Mouse (Mus musculus) forebrain, embryonic 11.5 days (tissue): Measurements from ENCODE around the gene Neurog1. TPM values are rescaled to one million over a fixed set of nuclear protein-coding genes. Genes with fewer than 3 reads are reported as not detected.

Experiments
- ATAC-seq: fragments of 200-750 bp; cut with Nextera tagmentation; replicated peaks from 2 replicates; pipeline ENCODE4 v1.8.0; 2017; ENCODE audit warnings: moderate TSS enrichment; ENCODE audit not compliant: low FRiP score
- DNase-seq: peaks from one replicate; pipeline ENCODE4 v3.0.0-alpha.2; 2017; ENCODE audit warnings: low spot score
- H3K27ac ChIP-seq: fragments of 300-500 bp; sonication (generic); 2 replicates; pipeline ENCODE4 v1.5.1; 2014; ENCODE audit warnings: low read depth, low read length
- H3K27me3 ChIP-seq: fragments of 300-500 bp; sonication (generic); 2 replicates; pipeline ENCODE4 v1.6.1; 2014; ENCODE audit warnings: mild to moderate bottlenecking, low read length, mixed read lengths; ENCODE audit not compliant: control insufficient read depth, insufficient read depth
- H3K36me3 ChIP-seq: fragments of 300-500 bp; sonication (generic); 2 replicates; pipeline ENCODE4 v1.6.1; 2014; ENCODE audit warnings: mild to moderate bottlenecking, low read length, moderate library complexity, mixed read lengths; ENCODE audit not compliant: control insufficient read depth, insufficient read depth
- H3K4me1 ChIP-seq: fragments of 300-500 bp; sonication (generic); replicated peaks from 2 replicates; pipeline ENCODE4 v1.6.1; 2014; ENCODE audit warnings: low read length, mixed read lengths; ENCODE audit not compliant: control insufficient read depth, insufficient read depth
- H3K4me2 ChIP-seq: fragments of 300-500 bp; sonication (generic); 2 replicates; pipeline ENCODE4 v1.6.1; 2014; ENCODE audit warnings: low read depth, mild to moderate bottlenecking, low read length, moderate library complexity, mixed read lengths; ENCODE audit not compliant: severe bottlenecking
- H3K4me3 ChIP-seq: fragments of 300-500 bp; sonication (generic); 2 replicates; pipeline ENCODE4 v1.5.1; 2014; ENCODE audit warnings: low read depth, low read length
- H3K9ac ChIP-seq: fragments of 300-500 bp; sonication (generic); 2 replicates; pipeline ENCODE4 v1.6.1; 2014; ENCODE audit warnings: low read length
- H3K9me3 ChIP-seq: fragments of 300-500 bp; sonication (generic); 2 replicates; pipeline ENCODE4 v1.6.1; 2016; ENCODE audit warnings: low read length, mixed read lengths; ENCODE audit not compliant: control insufficient read depth
- WGBS: fragments of 180-500 bp; shearing (Covaris S2); extraction: QIAGEN DNeasy Blood & Tissue Kit; methylation state at CpG from one replicate; pipeline ENCODE4 v1.1.7; 2014; 5-methylcytosine and 5-hydroxymethylcytosine counted together
- polyA plus RNA-seq: library from polyadenylated mRNA; unstranded; fragments of >200 nt; fragmentation: Nextera tagmentation; extraction: Ambion mirVana; gene quantifications from 2 replicates; pipeline ENCODE4 v1.2.1, GENCODE M21; 2014

The Neurog1 gene
- polyA plus RNA-seq, 1 experiment from 2014 or later: 27.6 TPM

DNA sequence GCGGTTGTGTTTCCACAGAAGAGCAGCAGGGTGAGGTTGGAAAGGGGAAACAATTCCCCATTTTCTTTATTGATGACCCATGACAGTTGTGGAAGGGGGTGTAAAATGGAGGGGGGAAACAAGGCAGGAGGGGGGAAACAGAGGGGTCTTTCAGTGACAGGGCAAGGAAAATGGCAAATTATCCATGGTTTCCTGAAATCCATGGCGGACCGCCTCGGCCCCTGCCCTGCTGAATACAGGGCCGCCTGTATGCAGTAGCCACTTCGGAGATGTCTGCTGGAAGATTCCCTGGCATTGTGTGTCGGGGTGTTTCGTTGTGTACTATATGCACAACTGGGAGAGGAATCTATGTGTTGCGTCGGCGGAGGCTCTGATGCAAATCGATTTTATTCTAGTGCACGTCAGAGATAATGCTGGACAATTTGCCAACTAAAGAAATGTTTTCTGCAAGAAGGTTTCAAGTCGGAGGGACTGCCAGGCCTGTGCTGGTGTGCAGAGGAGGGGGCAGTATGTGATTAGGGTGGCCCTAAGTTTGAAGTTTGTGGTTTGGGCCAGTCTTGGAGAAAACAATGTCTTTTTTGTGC is 4.8 kb upstream of the Neurog1 start:
- peaks cover 28% of the 10 kb centered on the region for H3K4me1 ChIP-seq
- H3K9me3 ChIP-seq: no peaks in the 10 kb centered on the region
- H3K27me3 ChIP-seq: peaks cover 89% of the 10 kb centered on the region
- DNase-seq (no peak), ATAC-seq (no peak)
- H3K4me2 ChIP-seq: no peak overlapping the region
- 0 out of 2 replicates have a peak overlapping the region, but pooled peaks have one; percentile 5 for H3K9ac ChIP-seq
- H3K36me3 ChIP-seq: no peaks in the 10 kb centered on the region
- H3K27ac ChIP-seq: no peak overlapping the region
- H3K4me3 ChIP-seq: no peak overlapping the region
- WGBS: 4% methylated on average over 14 of the region's 14 CpGs

DNA sequence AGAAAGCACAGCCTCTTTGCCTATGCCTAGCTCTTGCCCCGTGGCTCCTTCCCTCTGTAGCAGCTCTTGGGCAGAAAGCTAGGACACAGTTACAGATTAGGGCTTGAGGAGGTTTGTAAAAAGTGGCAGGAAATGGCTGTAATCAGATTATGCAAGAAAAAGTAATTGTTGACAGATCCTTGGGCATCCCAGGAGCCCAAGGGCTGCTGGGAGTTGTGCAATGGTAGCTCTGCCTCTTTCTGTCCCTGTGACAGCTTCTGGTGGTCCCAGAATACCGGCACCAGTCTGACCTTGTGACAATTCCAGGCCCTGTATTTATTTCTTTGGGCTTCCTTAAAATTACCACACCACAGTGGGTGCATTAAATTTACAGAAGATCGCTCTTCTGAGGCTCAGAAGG is 1.4 kb upstream of the Neurog1 start:
- H3K36me3 ChIP-seq: no peaks in the 10 kb centered on the region
- no peak overlapping the region for H3K4me2 ChIP-seq
- ATAC-seq (no peak), DNase-seq (no peak)
- H3K4me1 ChIP-seq: peaks cover 28% of the 10 kb centered on the region
- H3K27ac ChIP-seq: no peak overlapping the region
- no peak overlapping the region for H3K9ac ChIP-seq
- no peak overlapping the region for H3K4me3 ChIP-seq
- no peaks in the 10 kb centered on the region for H3K9me3 ChIP-seq
- 11% methylated on average over 3 of the region's 3 CpGs for WGBS
- H3K27me3 ChIP-seq: peaks cover 89% of the 10 kb centered on the region

DNA sequence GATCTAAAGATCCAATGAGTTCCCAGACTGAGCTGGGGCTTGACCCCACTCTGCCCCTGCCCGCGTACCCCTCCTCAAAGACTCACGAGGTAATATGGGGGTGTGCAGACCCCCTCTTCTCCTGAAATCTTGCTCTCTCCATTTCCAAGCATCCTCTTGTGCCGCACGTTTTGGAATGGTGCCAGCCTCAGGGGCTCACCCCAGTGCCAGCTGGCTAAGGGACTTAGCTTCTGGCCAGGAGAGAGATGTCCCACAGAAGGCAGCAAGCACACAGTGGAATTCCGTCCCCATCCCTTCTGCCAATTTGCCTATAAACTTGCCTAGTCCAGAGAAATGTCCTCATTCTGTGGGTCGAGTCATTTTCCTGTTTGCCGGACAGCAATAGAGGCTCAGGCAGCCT is 820 bp upstream of the Neurog1 start:
- DNase-seq (no peak), ATAC-seq (peak; percentile 3; the same call in 1 of the 2 replicates)

DNA sequence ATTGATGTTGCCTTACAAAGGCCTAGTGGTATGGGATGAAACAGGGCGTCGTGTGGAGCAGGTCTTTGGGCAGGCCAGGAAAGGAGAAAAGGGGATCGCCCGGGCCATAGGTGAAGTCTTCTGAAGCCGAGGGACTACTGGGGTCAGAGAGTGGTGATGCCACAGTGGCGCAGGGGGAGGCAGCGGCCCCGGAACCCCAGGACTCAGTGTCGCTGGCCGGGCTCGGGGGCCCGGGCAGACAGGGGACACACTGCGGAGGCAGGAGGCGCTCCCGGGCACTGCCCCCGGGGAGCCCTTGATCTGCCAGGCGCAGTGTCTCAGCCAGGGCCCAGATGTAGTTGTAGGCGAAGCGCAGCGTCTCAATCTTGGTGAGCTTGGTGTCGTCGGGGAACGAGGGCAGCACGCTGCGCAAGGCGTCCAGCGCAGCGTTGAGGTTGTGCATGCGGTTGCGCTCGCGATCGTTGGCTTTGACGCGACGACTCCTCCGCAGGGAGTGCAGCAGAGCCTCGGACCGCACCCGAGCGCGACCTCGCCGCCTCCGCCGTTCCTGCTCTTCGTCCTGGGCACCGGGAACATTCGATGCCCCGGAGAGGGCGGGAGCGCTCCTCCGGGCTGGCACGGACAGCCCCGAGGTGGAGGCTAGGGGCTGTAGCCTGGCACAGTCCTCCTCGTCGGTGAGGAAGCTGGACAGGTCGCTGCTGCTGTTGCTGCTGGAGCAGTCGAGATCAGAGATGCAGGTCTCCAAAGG is 613 bp downstream of the Neurog1 start:
- H3K9me3 ChIP-seq: no peaks in the 10 kb centered on the region
- no peak for DNase-seq
- WGBS: 1% methylated on average over 59 of the region's 59 CpGs
- H3K4me2 ChIP-seq: peak overlapping the region; percentile 44
- peak overlapping the region; percentile 48 for H3K9ac ChIP-seq
- H3K4me1 ChIP-seq: peaks cover 18% of the 10 kb centered on the region
- peak overlapping the region; percentile 74 for H3K27ac ChIP-seq
- no peaks in the 10 kb centered on the region for H3K36me3 ChIP-seq
- peak overlapping the region; percentile 32 for H3K4me3 ChIP-seq
- H3K27me3 ChIP-seq: peaks cover 94% of the 10 kb centered on the region
- peak; percentile 68 for ATAC-seq

More for the DNA sequence above, 820 bp upstream of the Neurog1 start:
- Histone ChIP-seq H3K27ac (peak overlapping the region; percentile 31; the same call in 1 of the 2 replicates), H3K4me1 (peaks cover 27% of the 10 kb centered on the region), H3K9ac (no peak overlapping the region), H3K27me3 (peaks cover 93% of the 10 kb centered on the region), H3K36me3 (no peaks in the 10 kb centered on the region), H3K9me3 (no peaks in the 10 kb centered on the region), H3K4me2 (peak overlapping the region; percentile 44; the same call in 1 of the 2 replicates), H3K4me3 (peak overlapping the region; percentile 32)
- 8% methylated on average over 8 of the region's 8 CpGs for WGBS

DNA sequence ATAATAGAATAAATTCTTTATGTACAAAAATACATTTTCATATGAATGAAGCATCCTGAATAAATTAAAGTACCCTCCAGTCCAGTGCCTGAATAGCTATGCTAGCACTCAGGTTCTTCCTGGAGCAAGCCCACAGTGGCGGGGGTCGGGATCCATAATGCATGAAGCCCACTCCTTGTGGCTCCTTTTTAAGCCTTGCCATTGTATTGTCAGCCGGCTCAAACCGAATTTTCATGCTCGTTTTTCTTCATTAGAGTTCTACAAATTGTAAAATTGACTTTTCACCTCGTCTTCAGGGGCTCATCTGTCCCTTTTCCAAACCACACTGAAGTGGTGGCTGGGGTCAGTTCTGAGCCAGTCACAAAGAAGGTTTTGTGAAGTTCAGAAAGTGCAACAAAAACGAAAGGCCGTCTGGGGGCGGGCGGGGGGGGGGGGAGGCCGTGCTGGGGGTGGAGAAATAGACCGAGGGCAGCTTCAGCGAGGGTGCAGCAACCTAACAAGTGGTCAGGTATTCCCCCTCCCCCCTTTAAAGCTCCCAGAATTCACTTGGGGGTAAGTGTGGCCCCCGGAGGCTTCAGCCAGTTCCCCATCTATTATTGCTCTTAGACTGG is 1.3 kb downstream of the Neurog1 start:
- Histone ChIP-seq H3K27ac (no peak overlapping the region; the same call in 1 of the 2 replicates), H3K27me3 (peaks cover 91% of the 10 kb centered on the region), H3K4me2 (peak overlapping the region; percentile 44), H3K9me3 (no peaks in the 10 kb centered on the region), H3K36me3 (no peaks in the 10 kb centered on the region), H3K4me3 (peak overlapping the region; percentile 32), H3K4me1 (peaks cover 17% of the 10 kb centered on the region), H3K9ac (peak overlapping the region; percentile 48)
- no peak for ATAC-seq
- no peak for DNase-seq
- 2% methylated on average over 14 of the region's 14 CpGs for WGBS

DNA sequence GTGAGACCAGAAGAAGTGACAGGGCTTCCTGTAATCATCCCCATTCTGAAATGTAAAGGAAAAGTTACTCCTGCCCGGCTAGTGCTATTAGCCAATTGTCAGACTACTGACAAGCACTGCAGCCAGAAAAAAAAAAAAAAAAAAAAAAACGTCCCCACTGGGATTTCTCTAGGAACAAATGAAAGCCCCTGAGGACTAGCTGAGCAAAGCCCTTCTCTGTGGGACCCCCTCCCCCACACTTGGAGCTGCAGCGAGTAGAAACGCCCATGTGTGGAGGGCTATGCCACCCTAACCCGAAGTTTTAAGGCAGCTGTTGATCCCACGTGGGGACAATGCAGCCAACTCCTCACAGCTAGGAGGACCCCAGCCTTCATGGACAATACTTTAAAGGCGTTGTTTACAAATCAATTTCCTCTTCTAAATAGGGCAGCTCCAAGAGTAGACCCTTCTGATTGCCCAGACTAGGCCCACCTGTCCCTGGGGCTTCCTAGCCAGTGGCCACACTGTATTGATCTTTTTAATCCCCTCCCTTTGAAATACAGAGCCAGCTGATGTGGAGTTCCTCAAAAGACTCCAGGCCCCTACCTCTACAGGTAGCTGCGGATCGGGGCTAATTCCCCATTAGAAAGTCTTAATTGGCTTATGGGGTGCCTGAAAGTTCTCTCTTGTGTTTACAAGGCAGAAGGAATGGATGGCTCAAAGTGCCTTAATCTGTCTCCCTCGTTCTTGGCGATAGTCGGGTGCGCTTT is 2.2 kb downstream of the Neurog1 start:
- Histone ChIP-seq H3K27ac (no peak overlapping the region), H3K36me3 (no peaks in the 10 kb centered on the region), H3K4me1 (peaks cover 17% of the 10 kb centered on the region), H3K4me2 (peak overlapping the region; percentile 44; the same call in 1 of the 2 replicates), H3K4me3 (no peak overlapping the region), H3K9ac (no peak overlapping the region), H3K27me3 (peaks cover 82% of the 10 kb centered on the region), H3K9me3 (no peaks in the 10 kb centered on the region)
- no peak for DNase-seq
- ATAC-seq: no peak
- WGBS: under 1% methylated on average over 13 of the region's 13 CpGs

DNA sequence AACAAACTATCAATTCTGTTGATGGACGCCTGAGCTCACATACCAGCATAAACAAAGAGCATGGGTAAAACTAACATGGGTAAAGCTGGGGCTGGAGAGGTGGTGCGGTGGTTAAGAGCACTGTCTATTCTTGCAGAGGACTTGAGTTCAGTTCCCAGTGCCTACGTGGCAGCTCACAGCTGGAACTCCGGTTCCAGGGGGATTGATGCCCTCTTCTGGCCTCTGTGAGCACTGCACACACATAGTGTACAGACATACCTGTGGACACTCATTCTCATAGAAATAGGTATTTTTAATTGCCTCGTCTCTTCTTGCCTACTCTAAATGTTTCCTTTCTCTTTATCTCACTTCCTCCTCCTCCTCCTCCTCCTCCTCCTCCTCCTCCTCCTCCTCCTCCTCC is 8.9 kb downstream of the Neurog1 start:
- Histone ChIP-seq H3K36me3 (no peaks in the 10 kb centered on the region), H3K4me3 (no peak overlapping the region), H3K27me3 (peaks cover 20% of the 10 kb centered on the region), H3K9me3 (no peaks in the 10 kb centered on the region; the same call in 1 of the 2 replicates), H3K4me2 (no peak overlapping the region), H3K27ac (no peak overlapping the region), H3K9ac (no peak overlapping the region), H3K4me1 (peaks cover 2% of the 10 kb centered on the region; the same call in 1 of the 2 replicates)
- no peak for ATAC-seq
- WGBS: 78% methylated on average over 5 of the region's 5 CpGs
- no peak for DNase-seq
